Mouse (Mus musculus) thymus, adult 18-20 months (tissue): Measurements from ENCODE around the gene Iqgap2.

Experiments used
- DNase-seq, 2 experiments: peaks; one replicate each; pipeline ENCODE4 v3.0.0; 2022; ENCODE audit warnings: mixed read lengths in 2 of 2

Iqgap2 gene

DNA sequence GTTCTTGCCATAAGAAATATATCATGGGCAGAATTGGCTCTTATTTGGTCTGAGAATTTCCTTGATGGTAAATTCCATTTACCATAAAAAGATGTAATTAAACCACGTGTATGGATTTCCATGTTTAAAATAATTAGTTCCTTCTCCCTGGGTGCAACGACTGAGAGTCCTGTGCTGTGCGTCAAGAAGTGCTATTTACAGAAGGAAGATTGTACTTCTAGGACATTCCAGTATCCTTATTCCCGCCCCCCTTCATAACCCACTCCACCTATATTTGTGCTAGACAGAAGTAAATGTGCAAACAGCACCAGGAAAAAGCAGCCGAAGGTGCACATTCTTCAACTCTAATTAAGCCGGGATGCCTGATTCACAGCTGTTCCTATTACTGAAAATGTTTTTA, 65.5 kb downstream of the Iqgap2 start:
- DNase-seq, result no peak

GRCm38 (mm10) chr13:95822918-95823317, 68.8 kb downstream of the Iqgap2 start:
- no peak for DNase-seq

GRCm38 (mm10) chr13:95820071-95820470, 71.7 kb downstream of the Iqgap2 start:
- DNase-seq, result no peak

DNA sequence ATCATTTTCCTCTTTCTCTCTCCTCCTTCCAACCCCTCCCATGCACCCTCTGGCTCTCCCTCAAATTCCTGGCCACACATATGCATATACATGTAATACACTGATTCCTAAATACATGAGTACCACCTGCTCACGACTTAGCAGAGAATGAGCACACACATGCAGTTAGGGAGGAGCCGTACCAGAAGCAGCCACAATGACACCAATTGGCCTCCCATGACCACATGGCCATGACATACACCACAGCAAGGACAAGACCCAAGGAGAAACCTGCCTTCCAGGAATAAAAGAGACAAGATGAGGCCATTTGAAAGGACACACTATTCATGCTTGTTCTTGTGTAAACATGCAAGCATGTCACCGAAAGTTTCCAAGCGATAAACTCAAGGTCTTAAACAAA, 72.8 kb downstream of the Iqgap2 start:
- no peak for DNase-seq

DNA sequence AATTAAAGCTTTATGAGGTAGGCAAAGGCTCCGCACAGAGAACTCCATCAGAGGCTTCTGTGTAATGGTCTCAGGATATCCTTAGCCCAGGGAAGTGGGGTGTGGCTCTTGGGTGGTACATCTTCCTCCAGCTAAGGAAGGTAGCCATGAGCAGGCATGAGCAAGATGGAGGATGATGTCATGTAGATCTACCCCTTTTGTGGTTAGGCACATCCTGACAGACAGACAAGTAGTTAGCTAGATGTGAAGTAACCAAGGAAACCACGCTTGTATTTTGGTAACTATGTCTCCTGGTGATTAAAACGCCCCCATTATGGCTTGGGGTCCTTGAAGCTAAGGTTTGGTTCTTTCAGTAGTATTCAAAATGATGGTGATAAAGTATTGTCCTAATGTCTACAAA, 78.1 kb downstream of the Iqgap2 start:
- DNase-seq, result peak in 1 of 2 experiments; percentile 14

GRCm38 (mm10) chr13:95810796-95811195, 80.9 kb downstream of the Iqgap2 start:
- no peak for DNase-seq

- DNase-seq, result no peak
These were observed 84.5 kb downstream of the Iqgap2 start for GRCm38 (mm10) chr13:95807106-95807750.

DNA sequence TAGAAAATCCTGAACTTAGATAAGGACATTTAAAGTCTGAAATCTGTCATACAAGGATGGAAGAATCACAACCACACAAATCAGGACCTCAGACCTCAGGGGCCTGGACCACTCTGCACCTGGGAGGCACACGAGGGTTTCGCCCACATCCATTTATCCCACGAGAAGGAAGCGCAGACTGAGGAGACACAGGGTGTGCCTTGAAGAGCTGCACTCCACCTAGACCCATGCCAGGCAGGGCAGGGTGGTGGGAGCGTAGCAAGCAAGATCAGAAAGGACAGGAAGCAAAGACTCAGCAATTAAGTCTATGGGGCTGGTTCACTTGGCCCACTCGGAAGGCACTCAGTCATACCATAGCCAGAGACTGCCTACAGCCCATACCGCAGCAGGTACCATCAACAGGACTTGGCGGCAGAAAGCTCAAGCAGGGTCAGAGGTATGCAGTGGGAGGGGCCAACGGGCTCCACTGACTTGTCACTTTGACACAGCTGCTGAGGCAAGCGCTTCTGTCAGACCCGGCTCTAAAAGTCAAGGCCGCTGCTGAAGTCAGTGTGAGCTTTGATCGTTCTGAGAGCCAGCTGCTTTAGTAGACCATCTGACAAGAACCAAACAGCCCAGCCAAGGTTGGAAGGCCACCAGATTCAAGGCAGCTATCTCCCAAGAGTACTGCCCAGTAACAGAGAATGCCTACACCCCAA, 86.1 kb downstream of the Iqgap2 start:
- DNase-seq, result no peak

DNA sequence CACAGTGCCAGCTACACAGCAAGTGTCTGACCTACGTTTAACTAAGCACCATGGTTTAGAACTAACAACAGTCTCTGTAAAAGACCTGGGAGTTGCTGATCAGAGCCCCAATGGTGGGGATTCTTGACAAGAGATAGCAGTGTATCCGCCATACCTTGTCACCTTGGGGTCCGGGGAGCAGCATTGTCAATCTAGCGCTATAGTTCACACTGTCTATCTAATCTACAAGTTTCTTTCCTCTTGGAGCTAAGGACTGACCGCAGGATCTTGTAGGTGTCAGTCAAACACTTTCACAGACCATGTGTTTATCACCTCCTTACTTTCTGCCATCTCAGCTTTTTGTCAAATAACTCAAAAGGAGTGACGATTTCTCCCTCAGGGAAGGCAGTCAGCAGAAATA, 87.6 kb downstream of the Iqgap2 start:
- DNase-seq, result no peak

GRCm38 (mm10) chr13:95800925-95801324, 90.8 kb downstream of the Iqgap2 start:
- no peak for DNase-seq

GRCm38 (mm10) chr13:95799322-95799721, 92.4 kb downstream of the Iqgap2 start:
- no peak for DNase-seq

GRCm38 (mm10) chr13:95798721-95799120, 93.0 kb downstream of the Iqgap2 start:
- no peak for DNase-seq

DNA sequence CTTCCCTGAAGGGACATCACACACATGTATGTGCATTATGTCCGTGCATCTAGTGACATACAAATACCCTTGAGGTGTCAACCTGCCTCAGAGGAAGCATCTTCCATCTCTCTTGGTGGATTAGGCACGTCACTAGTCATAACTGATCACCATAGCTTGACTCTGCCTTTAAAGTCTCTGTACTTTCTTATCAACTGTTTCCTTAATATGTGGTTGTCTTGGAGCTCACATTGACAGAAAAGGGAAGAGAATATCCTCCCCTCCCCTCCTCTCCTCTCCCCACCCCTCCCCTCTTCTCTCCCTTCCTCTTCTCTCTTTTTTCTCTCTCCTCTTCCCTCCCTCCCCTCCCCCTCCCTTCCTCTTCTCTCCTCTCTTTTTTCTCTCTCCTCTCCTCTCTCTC, 94.2 kb downstream of the Iqgap2 start:
- no peak for DNase-seq

- no peak for DNase-seq
These were observed 97.4 kb downstream of the Iqgap2 start for GRCm38 (mm10) chr13:95794346-95794745.

DNA sequence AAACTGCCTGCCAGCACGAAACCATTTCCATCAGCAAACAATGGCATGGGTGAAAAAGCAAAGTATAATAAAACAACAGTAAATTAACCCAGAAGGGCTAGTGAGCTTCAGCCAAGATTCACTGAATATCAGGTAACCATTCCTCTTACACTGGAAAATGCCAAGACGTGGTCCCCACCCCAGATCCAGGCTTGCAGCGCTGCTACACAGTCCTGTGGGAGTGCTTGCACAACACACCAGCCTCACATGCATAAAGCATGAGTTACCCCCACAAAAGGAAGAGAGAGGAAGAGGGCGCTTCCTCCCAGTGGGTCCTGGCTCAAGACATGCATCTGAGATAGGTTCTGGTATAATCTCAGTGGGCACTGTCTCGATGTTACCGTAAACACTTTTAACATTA, 100.8 kb downstream of the Iqgap2 start:
- no peak for DNase-seq

DNA sequence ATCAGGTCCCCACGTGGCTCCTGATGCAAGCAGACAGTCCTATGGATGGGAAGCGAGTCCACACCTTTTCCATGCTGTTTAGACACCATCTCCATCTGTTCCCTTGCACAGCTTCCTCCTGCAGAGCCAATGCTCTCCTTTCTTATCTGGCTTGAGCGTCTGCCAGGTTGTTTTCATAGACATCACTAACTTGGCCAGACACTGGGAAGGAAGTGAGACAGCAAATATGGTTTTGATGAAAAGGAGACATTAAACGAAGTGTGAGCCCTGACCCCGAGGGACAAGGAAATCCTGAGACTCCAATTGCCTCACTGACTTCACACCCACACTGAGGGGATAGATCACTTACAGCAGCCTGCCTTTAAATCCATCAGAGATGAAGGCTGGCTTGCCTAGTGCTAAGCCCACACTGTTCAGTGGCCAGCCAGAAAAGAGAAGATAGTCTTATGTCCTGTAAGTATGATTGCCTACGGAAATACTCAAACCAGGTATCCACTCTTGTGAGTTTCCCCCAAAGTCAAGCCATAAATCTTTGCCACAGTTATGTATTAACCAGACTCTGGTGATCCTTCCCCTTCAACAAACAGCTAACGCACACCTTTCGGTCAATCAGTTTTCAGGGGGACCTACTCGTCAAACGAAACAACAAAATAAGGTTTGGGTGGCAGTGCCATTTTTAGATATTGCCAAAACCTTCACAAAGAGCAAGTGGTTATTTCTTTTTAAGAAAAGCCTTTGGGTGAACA, 102.9 kb downstream of the Iqgap2 start:
- DNase-seq, result no peak

DNA sequence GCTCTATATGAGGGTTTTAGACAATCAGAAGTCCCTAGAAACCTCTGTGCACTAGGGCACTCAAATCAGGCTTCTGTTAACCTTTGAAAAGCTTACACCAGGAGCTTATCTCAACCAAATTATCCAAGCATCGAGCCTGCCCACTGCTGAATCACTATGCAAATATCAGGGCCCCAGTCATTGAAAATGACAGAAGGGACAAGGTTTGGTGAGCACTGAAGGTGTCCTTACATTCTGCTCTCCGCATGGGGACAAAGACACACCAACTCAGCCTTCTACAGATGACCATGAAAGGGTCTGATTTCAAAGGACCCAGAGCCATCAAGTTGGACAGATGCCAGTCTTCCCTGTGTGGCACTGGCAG, 108.8 kb downstream of the Iqgap2 start:
- no peak for DNase-seq

DNA sequence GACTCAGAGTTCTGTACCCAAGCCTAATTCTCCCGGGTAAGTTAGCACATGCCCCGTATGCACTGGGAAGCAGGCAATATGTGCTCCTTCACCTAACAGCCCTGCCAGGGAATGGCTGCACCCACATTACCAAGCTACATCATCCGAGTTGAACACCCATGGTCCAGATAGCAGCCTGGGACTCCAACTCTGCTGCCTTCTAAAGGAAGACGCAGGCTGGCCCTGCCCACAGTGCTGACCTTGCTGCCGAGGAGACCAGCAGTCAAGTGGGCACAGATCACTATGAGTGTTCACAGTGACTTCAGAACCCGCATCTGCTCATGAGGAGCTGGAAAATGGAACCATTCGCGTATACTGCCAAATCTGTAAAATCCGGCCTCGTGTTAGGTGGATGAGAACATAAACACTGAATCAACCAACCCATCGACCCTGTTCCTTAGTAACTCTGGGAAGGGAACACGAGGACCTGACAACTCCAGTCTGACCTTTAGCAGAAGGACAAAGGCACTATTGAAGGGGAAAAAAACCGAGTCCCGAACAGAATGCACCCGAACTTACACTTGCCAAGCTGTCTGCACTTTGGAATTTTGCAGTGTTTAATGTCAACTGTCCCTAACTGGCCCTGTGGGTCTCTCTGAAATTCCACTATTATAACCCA, 109.3 kb downstream of the Iqgap2 start:
- DNase-seq, result no peak

DNA sequence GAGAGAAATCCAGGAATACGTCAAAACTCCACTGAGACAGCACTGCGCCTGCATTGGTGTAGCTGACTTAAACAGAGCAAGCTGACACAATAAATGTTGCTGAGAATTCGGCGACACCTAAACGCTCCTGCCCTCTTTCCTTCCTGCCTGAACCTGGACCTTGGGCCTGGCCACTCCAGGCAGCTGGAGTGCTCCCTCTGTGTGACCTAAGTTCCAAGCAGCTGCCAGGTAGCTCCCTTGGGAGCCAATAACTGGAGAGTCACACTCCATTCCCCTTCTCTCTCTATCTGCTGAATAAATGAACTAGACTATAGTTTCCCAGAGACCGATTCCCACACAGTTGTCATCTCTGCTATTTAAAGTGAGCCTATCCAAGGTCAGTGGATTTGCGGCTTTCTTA, 111.7 kb downstream of the Iqgap2 start:
- no peak for DNase-seq

GRCm38 (mm10) chr13:95779261-95779660, 112.5 kb downstream of the Iqgap2 start:
- DNase-seq, result no peak

GRCm38 (mm10) chr13:95778761-95779161, 113.0 kb downstream of the Iqgap2 start:
- no peak for DNase-seq

GRCm38 (mm10) chr13:95777651-95778391, 113.9 kb downstream of the Iqgap2 start:
- DNase-seq, result no peak

- peak; percentile 10 to 19 for DNase-seq
These were observed 114.5 kb downstream of the Iqgap2 start for GRCm38 (mm10) chr13:95777237-95777636.
